Mouse (Mus musculus) splenic B cell, adult 2 months (primary cell): ENCODE results near the gene Zscan5b.
A peak's percentile ranks its signal among the peaks of the same experiment; 100 is the strongest.
"Not testable (repeated sequence)": the region's sequence is repeated elsewhere in the genome, so short reads cannot be mapped to it uniquely, and the experiment has no call there.

Experiments
- DNase-seq: peaks from one replicate; pipeline ENCODE4 v3.0.0-alpha.2; 2011; ENCODE audit warnings: low read depth, low spot score
- H3K27me3 ChIP-seq: 2 replicates; pipeline ENCODE4 v1.6.1; 2012; ENCODE audit warnings: mild to moderate bottlenecking, low read length, moderate library complexity, mixed read lengths; ENCODE audit not compliant: control insufficient read depth, poor library complexity, insufficient read depth, severe bottlenecking
- H3K36me3 ChIP-seq: 2 replicates; pipeline ENCODE4 v1.6.1; 2012; ENCODE audit warnings: mild to moderate bottlenecking, low read length, moderate library complexity, mixed read lengths; ENCODE audit not compliant: control insufficient read depth, poor library complexity, insufficient read depth, severe bottlenecking

Zscan5b gene

DNA sequence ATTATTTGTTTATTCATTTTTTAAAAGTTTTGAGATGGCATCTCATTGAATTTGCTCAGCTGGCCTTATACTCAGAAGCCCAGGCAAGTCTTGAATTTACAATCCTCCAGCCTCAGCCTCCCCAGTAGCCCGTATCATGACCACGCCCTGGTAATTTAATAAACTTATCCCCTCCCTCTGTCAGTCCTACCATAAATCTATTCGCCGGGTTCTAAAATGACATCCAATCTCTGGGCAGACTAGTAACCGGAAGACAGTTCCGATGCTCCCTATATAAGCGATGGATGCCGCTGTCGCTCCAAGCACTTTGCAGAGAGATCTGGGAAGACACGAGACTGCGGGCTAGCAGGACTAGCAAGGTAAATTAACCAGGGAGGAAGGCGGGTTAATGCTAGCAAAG, at the start of gene Zscan5b:
TSS of gene Zscan5b (plus strand) at position 301 of the 400 bp plus-strand sequence.
- no peak for DNase-seq
- no peaks in the 10 kb centered on the region for H3K36me3 ChIP-seq

DNA sequence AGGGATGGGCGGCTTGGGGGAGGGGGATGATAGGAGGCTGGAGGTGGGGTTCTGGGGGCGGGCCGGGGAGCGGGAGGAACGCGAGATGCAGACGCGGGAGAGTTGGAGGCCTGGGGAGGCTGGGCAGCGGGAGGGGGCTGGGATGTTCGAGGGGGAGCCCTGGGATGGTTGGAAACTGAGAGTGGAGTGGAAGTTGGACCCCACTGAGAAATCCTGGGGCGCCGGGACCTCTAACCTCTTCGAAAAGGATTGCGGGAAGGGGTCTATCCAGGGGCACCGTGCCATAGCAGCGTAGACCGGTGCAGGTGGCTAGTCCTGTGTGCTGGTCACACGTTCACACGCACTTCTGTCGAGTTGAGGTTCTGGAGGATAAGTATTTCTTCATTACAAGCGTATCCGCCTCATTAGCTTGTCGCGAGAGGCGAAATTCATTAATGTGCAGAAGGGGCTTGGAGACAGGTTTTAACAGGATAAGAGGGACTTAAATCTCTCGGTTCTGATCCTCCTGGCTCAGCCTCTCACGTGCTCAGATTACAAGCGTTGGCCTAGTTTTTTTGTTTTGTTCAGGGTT, 49.3 kb upstream of the Zscan5b start:
- Histone ChIP-seq H3K27me3 (no peaks in the 10 kb centered on the region), H3K36me3 (no peaks in the 10 kb centered on the region)
- DNase-seq, result no peak

More for the DNA sequence above, at the start of gene Zscan5b:
- H3K27me3 ChIP-seq, result no peaks in the 10 kb centered on the region

DNA sequence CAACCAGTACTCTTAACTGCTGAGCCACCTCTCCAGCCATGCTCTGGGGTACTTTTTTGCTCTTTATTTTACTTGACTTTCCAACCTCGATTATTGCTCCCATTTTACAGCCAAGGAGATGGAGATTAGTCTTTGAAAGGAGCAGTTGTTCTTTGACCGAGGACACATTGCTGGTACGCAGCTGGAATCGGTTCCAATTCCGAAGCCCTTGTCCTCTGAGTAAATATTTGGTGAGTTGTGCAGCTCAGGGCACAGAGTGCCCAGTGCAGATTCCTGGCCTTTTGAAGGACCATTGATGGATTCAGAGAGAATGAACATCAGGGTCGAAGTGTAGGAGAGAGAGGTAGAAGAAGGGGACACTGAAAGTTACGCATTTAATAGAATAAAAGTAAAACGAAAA, 48.2 kb upstream of the Zscan5b start:
- H3K36me3 ChIP-seq, result 0 out of 2 replicates have a peak, but pooled peaks cover 2% of the 10 kb centered on the region
- no peak for DNase-seq
- H3K27me3 ChIP-seq, result no peaks in the 10 kb centered on the region

DNA sequence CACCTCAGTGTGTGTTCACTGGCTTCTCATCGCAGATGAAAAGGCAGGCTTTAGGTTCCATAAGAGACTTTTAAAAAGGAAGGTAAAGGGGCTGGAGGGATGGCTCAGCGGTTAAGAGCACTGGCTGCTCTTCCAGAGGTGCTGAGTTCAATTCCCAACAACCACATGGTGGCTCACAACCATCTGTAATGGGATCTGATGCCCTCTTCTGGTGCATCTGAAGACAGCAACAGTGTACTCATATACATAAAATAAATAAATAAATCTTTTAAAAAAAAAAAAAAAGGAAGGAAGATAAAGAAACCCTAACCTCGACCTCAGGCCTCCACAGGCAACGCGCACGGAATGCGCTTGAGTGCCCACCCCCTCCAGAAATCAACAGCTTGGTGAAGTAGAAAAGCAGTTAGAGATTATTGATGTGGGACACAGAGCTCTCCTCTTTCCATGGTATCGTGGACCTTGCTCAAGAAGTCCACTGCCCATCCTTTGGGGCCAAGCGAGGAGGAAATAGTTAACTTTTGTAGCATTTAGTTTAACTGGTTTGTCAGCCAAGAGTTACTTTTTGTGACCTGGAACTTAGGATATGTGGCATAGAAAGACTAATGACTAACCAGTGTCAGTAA, 47.6 kb upstream of the Zscan5b start:
- H3K27me3 ChIP-seq, H3K36me3 ChIP-seq: not testable (repeated sequence)
- DNase-seq, result peak; percentile 52

DNA sequence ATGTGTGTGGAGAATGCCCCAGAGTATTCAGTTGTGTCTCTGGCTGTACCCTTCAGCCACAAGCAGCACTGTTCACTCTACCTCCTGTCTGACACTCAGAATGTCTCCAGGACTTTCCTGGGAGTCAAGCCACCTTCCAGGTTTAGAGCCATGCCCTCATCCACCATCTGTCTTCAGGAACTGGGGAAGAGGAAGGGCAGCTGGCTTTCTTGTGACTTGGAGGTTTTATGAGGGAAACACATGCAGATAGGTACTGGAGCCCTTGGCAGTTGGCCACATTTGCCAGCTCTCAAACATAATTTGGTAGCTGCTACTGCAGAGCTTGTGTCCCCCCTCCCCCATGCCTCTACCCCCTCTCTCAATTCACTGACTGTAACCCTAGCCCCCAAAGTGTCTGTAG, 43.1 kb upstream of the Zscan5b start:
- 0 out of 2 replicates have a peak, but pooled peaks cover 2% of the 10 kb centered on the region for H3K36me3 ChIP-seq
- no peak for DNase-seq
- no peaks in the 10 kb centered on the region for H3K27me3 ChIP-seq

DNA sequence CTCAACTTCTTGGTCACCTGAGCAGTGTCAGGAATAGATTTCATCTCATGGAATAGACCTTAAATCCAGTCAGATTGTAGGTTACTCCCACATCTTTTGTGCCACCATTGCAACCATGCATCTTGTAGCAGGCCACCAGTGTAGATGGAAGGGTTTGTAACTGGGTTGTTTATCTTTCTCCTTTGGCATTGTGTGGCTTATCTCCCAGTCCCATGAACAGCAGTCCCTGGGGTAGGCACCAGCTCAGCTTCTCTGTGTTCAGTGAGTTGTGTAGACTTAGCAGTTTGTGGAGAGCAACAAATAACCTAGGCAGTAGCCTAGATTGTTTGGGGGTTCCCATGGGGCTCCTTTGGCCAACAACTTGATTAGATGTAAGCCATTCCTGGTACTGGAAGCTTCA, 39.2 kb upstream of the Zscan5b start:
- Histone ChIP-seq H3K27me3 (no peaks in the 10 kb centered on the region), H3K36me3 (peaks cover 2% of the 10 kb centered on the region; the same call in 1 of the 2 replicates)
- DNase-seq, result no peak

DNA sequence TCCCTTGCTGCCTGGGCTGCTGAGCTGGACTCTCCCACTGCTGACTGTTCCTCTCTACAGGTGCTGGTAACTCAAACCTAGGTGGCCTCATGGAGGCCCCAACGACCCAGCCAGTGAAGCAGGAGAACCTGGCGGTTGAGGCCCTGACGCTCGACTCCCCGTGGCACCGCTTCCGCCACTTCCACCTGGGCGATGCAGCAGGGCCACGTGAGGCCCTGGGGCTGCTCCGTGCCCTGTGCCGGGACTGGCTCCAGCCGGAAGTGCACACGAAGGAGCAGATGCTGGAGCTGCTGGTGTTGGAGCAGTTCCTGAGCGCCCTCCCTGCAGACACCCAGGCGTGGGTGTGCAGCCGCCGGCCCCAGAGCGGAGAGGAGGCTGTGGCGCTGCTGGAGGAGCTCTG, 38.3 kb upstream of the Zscan5b start:
- no peaks in the 10 kb centered on the region; the same call in 1 of the 2 replicates for H3K36me3 ChIP-seq
- H3K27me3 ChIP-seq, result no peaks in the 10 kb centered on the region
- no peak for DNase-seq

DNA sequence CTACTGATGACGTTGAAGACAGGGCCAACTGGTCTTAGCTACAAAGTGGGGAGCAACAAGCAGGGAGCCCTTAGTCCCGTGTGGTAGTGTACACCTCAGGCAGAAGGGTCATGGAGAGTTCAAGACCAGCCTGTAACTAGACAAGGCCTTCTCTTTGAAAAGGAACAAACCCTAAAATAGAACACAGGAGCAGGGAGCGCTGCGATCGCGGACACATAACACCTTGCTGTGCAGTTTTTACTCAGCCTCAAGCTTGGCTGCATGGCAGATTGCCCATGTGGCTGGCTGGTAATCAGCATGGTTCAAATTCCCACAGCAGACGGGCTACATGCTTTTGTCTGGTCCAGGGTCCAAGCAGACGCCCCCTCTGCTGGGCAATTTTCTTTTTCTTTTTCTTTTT, 37.6 kb upstream of the Zscan5b start:
- DNase-seq, result no peak
- Histone ChIP-seq H3K36me3 (peaks cover 3% of the 10 kb centered on the region), H3K27me3 (no peaks in the 10 kb centered on the region)

DNA sequence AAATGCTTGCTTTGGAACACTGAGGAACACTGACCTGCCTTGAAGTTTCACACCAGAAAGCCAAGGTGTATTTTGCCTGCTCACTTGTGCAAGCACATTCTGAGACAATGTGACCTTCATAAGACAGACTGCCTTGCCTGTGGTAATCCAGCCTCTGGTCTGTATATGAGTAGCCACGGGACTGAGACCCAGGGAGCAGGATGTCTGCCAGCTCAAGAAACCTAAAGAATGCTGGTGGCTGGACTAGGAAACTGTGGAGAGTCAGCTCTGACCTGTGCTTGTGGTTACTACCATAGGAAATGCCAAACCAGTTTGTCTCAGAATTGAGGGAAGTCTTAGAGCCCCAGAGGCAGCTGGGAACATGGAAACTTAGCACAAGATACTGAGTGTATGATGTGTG, 36.7 kb upstream of the Zscan5b start:
- Histone ChIP-seq H3K27me3 (no peaks in the 10 kb centered on the region), H3K36me3 (peaks cover 3% of the 10 kb centered on the region)
- DNase-seq, result no peak

DNA sequence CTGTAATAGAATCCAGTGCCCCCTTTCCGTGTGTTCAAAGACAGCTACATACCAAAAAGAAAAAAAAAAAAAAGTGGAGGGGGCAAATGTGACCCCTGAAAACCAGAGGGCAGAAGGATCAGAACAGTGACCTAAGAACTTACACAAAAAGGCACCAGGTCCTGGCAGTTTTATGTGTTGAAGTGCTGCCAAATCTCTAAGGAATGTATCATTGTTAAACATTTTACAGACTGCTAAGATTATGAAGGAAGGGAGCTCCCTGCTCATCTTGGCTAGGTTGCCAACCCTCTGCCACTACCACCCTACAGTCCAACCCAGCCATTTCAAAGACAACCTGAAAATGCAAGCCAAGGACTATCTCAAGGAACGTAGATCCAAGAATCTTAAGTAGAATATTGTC, 35.9 kb upstream of the Zscan5b start:
- H3K27me3 ChIP-seq, result no peaks in the 10 kb centered on the region
- peaks cover 3% of the 10 kb centered on the region for H3K36me3 ChIP-seq
- DNase-seq, result no peak

DNA sequence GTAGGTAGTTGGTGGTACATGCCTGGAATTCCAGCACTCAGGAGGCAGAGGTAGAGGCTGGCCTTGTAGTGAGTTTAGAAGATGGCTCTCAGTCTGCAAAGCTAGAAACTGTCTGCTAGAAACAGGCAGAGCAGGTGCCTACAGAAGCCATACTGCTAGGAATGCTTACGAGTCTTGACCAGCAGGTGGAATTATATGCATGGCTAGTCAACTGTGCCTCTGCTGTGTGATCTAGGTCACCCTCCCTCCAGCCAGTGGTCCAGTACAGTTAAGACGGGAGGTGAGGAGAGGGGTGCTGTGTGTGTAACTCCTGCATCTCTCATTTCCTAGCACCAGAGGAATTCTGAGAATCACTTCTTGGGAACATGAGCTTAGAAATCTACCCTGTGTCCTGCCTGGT, 35.3 kb upstream of the Zscan5b start:
- Histone ChIP-seq H3K27me3 (no peaks in the 10 kb centered on the region), H3K36me3 (peaks cover 3% of the 10 kb centered on the region)
- DNase-seq, result no peak

DNA sequence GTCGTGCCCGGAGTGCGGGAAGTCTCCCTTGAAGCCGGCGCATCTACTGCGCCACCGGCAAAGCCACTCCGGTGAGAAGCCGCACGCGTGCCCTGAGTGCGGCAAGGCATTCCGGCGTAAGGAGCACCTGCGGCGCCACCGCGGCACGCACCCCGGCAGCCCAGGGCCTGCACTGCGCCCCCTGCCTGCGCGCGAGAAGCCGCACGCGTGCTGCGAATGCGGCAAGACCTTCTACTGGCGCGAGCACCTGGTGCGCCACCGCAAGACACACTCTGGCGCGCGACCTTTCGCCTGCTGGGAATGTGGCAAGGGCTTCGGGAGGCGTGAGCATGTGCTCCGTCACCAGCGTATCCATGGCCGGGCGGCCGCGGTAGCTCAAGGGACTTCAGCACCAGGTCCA, 32.5 kb upstream of the Zscan5b start:
- Histone ChIP-seq H3K27me3 (no peaks in the 10 kb centered on the region), H3K36me3 (peaks cover 3% of the 10 kb centered on the region)
- DNase-seq, result no peak

DNA sequence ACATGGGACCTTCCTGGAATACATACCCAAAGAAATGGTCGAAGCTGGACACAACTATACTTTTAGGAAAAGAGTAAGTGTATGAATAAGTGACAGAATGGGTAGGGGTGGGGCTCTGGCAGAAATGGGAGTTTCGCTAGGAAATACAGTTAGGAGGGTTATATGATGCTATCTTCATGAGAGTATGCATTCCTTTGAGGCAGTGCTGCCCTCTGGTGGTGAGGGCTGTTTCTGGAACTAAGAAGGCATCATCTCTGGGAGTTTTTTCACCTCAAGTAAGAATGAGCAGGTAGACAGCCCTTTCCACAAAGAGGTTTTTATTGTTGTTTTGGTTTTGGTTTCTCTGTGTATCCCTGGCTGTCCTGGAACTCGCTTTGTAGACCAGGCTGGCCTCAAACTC, 30.7 kb upstream of the Zscan5b start:
- H3K36me3 ChIP-seq, result peaks cover 3% of the 10 kb centered on the region; the same call in 1 of the 2 replicates
- no peaks in the 10 kb centered on the region for H3K27me3 ChIP-seq
- DNase-seq, result peak; percentile 86

DNA sequence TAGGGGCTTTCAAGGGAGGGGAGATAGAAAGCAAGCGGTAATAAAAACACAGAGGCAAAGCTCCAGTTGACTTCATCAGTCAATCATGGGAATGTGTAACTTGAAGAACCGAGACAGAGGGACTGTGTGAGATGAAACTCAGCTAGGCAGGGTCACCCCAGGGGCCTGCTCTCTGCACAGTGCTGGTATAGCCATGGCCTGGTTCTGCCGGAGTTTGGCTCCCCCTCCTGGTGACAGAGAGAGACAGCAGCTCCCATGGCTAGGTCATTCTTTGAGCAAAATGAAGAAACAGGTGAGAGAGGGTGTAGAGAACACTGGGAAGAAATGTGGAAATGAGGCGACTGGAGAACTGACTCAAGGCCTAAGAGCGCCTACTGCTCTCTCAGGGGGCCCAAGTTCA, 27.9 kb upstream of the Zscan5b start:
- H3K36me3 ChIP-seq, result peaks cover 3% of the 10 kb centered on the region; the same call in 1 of the 2 replicates
- peak; percentile 75 for DNase-seq
- no peaks in the 10 kb centered on the region for H3K27me3 ChIP-seq

DNA sequence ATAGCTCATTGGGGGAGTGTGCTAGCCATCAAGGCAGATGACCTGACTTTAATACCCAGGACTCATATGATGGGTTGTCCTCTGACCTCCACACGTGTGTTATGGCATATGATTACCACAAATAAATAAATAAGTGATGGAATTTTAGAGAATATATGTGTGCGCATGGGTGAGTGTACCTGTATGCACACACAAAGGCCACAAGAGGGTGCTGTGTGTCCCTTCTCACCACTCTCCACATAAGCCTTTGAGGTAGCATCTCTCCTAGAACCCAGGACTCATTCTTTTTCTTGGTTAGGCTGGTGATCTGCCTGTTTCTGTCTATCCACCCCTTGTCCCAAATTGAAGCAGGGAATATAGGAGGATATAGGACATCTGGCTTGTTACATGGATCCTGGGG, 26.3 kb upstream of the Zscan5b start:
- Histone ChIP-seq H3K36me3 (no peaks in the 10 kb centered on the region), H3K27me3 (no peaks in the 10 kb centered on the region)
- no peak for DNase-seq

DNA sequence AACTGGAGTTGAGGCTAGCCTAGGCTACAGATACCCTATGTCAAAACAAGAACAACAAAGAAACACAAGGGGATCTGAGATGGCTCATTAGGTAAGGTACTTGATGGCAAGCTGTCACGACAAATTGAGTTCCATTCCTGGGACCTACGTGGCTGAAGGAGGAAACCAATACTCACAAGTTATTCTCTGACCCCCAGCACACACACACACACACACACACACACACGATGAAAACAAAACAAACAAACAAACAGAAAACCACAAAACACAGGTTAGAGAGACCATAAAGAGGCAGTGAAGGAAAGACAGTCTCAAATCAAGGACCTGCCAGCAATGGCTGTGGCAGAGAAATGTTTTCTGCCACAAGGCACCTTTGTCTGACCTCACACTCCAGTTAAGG, 25.3 kb upstream of the Zscan5b start, which contains the start of gene Galp:
TSS of gene Galp (plus strand) at position 301 of the 400 bp plus-strand sequence.
- DNase-seq, result no peak
- no peaks in the 10 kb centered on the region for H3K36me3 ChIP-seq
- H3K27me3 ChIP-seq, result no peaks in the 10 kb centered on the region
